Mouse (Mus musculus) heart, postnatal 14 days (tissue): ENCODE measurements around the gene Fam184b. TPM values are rescaled to one million over a fixed set of nuclear protein-coding genes. Genes with fewer than 3 reads are reported as not detected.

Experiments used
- DNase-seq, 2 experiments: peaks; one replicate each; pipeline ENCODE4 v3.0.0; 2021 to 2022
- intact Hi-C: fragments of 180-260 bp; cut with DNase I; formaldehyde crosslinking; loops from one replicate; pipeline ENCODE4 v1.15.1; 2025
- total RNA-seq, 2 experiments: library from RNA; stranded (reverse); gene quantifications; 2 replicates each; pipeline ENCODE4 v1.2.3; 2021

Fam184b gene
- total RNA-seq, 2 experiments from 2014 or later = 0.07 TPM

- no peak for DNase-seq
- intact Hi-C loops = no loop called here
Observed at GRCm38 (mm10) chr5:45621511-45621910, 17.9 kb downstream of the Fam184b start.

- no peak for DNase-seq
- intact Hi-C loops = no loop called here
Observed at GRCm38 (mm10) chr5:45599056-45599455, 40.4 kb downstream of the Fam184b start.

- intact Hi-C loops = no loop called here
- no peak for DNase-seq
Observed at GRCm38 (mm10) chr5:45595363-45596039, 43.9 kb downstream of the Fam184b start.

- DNase-seq = no peak
- intact Hi-C loops = no loop called here
Observed at GRCm38 (mm10) chr5:45593276-45593675, 46.1 kb downstream of the Fam184b start.

GRCm38 (mm10) chr5:45590094-45590493 is 49.3 kb downstream of the Fam184b start:
- intact Hi-C loops = no loop called here
- DNase-seq = no peak

- intact Hi-C loops = no loop called here
- no peak for DNase-seq
Observed at GRCm38 (mm10) chr5:45584601-45585000, 54.8 kb downstream of the Fam184b start.

GRCm38 (mm10) chr5:45580279-45580678 is 59.1 kb downstream of the Fam184b start:
- intact Hi-C loops = no loop called here
- no peak for DNase-seq

GRCm38 (mm10) chr5:45577376-45577775 is 62.0 kb downstream of the Fam184b start:
- DNase-seq = no peak
- intact Hi-C loops = no loop called here

- no peak for DNase-seq
- intact Hi-C loops = no loop called here
Observed at GRCm38 (mm10) chr5:45576716-45577115, 62.7 kb downstream of the Fam184b start.

- intact Hi-C loops = no loop called here
- DNase-seq = no peak
Observed at GRCm38 (mm10) chr5:45572816-45573215, 66.6 kb downstream of the Fam184b start.

GRCm38 (mm10) chr5:45565829-45566228 is 73.6 kb downstream of the Fam184b start:
- intact Hi-C loops = no loop called here
- DNase-seq = no peak

GRCm38 (mm10) chr5:45564054-45564453 is 75.4 kb downstream of the Fam184b start:
- no peak for DNase-seq
- intact Hi-C loops = no loop called here

- intact Hi-C loops = no loop called here
- DNase-seq = no peak
Observed at GRCm38 (mm10) chr5:45549586-45549985, 89.8 kb downstream of the Fam184b start.

GRCm38 (mm10) chr5:45543374-45543773 is 96.0 kb downstream of the Fam184b start:
- peak in 1 of 2 experiments; percentile 5 for DNase-seq
- intact Hi-C loops = no loop called here

GRCm38 (mm10) chr5:45539502-45539901 is 99.9 kb downstream of the Fam184b start:
- DNase-seq = no peak
- intact Hi-C loops = no loop called here

- intact Hi-C loops = loop anchor here (2.0 kb wide), 1 partner anchor 134 kb away; the partner anchor contains the start of gene Ncapg
- no peak for DNase-seq
Observed at GRCm38 (mm10) chr5:45535177-45535576, 104.2 kb downstream of the Fam184b start.

- DNase-seq = peak; percentile 37 to 55
- intact Hi-C loops = loop anchor here (2.0 kb wide), 1 partner anchor 134 kb away; the partner anchor contains the start of gene Ncapg
Observed at GRCm38 (mm10) chr5:45534319-45535098, 104.9 kb downstream of the Fam184b start.

- DNase-seq = peak in 1 of 2 experiments; percentile 31
- intact Hi-C loops = loop anchor here (10.0 kb wide), 1 partner anchor 1305 kb away; the partner anchor contains the start of gene Tapt1
Observed at GRCm38 (mm10) chr5:45529696-45530095, 109.7 kb downstream of the Fam184b start.

GRCm38 (mm10) chr5:45526338-45526737 is 113.1 kb downstream of the Fam184b start:
- intact Hi-C loops = loop anchor here (10.0 kb wide), 1 partner anchor 1302 kb away; the partner anchor contains the start of gene Tapt1
- DNase-seq = no peak

GRCm38 (mm10) chr5:45525101-45525500 is 114.3 kb downstream of the Fam184b start:
- DNase-seq = no peak
- intact Hi-C loops = loop anchor here (10.0 kb wide), 1 partner anchor 1300 kb away; the partner anchor contains the start of gene Tapt1

- intact Hi-C loops = loop anchor here (2.0 to 10.0 kb wide), 2 partner anchors 73 to 1297 kb away; partner anchors contain the start of gene Tapt1
- DNase-seq = no peak
Observed at GRCm38 (mm10) chr5:45521601-45522000, 117.8 kb downstream of the Fam184b start.
